Mouse (Mus musculus): ENCODE data around the gene Mybphl.

The Mybphl gene

DNA sequence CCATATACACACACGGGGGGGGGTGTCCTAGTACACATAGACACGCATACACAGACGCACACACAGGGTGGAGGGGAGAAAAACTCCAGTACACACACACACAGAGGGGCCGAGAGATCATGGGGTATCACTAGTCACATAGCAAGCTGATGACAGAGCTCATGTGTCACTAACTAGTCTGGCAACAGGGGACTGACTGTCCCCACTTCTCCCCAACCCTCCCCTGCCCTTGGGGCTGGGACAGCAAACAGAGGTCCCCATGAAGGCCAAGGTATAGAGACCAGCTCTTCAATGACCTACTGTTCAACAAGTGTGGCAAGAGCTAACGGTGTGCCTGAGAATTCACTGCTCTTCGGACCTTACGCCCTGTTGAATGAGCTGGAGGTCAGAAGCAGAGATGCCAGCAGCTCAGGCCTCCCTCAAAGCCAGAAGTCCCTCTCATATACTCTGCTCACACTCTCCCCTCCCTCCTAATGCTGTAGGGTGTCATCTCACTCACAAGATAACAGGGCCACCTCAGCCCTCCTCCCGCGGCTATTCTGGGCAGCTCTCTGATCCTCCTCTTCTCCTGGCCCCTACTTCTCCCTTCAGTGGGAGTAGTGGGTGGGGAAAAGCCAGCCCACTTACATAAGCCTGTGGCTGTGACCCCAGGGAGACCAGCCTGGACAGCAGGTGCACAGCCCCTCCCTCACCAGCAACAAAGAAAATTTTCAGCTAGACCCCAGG is at the start of gene Mybphl:
Gene Mybphl, plus strand, starts transcription at position 642 of the 726 bp plus-strand sequence.
- DNase-seq, result no peak

DNA sequence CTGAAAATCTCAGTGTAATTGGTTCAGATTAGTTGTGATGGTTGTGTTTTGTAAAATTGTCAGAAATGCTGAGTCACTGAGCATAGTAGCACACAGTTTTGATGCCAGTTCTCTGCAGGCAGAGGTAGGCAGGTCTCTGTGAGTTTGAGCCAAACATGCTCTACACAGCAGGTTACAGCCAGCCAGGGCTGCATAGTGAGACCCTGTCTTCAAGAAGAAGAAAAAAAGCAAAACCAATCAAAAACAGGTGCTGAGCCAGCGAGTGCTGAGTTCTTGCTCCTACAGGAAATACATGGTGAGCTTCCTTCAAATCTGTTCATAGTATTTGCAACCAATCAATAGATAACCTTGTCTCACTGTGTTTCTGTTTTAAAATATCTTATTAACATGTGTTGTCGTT is 46.2 kb upstream of the Mybphl start:
- no peak for DNase-seq

DNA sequence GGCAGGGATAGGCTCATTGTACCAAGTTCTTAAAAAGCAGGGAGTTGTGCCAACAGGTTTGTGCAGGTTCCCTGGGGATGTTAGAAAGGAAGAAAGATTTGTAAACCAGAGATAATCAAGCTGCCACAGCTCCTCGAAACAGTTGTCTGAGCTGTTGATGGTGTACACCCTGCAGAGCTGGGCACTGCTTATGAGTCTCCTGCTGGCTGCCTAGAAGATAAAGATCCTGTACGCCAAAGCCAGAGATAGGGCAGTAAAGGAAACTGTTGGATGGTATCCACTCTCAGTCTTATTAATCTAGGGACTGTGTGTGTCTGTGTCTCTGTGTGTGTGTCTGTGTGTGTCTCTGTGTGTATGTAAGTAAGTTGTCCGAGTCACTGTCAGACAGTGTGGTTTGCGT is 43.0 kb upstream of the Mybphl start:
- no peak for DNase-seq

DNA sequence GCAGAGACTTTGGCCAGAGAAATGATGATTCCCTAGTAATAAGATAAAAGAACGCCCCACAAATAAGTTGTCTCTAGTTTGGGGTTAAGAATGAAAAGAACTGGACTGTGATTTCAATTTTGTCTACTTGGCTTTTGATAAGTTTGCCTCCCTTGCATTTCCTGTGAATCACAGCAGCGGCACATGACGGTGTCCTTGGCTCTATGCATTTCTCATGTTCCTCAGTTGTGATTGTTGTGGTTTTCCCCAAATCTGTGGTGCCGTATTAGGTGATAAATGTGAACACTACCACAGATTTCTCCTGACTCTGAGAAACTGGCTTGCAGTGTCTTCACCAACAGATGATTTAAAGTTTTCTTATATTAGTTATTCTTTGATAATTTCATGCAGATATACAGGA is 42.6 kb upstream of the Mybphl start:
- no peak for DNase-seq

DNA sequence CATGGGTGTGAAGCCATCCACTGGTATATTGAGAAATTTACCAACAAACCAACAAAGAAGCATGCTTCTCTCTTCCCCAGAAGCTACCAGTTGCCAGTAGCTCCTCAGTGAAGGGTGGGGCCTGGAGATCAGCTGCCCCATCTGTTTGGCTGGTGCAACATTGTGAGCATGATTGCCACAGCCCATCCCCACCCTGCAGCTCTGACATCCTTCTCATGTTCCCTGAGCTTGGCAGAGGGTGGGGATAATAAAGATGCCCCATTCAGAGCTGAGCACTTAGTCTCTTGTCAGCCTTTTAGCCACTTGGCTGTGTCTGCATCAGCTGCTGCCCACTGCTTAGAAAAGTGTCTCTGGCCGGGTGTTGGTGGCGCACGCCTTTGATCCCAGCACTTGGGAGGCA is 41.7 kb upstream of the Mybphl start:
- no peak for DNase-seq

DNA sequence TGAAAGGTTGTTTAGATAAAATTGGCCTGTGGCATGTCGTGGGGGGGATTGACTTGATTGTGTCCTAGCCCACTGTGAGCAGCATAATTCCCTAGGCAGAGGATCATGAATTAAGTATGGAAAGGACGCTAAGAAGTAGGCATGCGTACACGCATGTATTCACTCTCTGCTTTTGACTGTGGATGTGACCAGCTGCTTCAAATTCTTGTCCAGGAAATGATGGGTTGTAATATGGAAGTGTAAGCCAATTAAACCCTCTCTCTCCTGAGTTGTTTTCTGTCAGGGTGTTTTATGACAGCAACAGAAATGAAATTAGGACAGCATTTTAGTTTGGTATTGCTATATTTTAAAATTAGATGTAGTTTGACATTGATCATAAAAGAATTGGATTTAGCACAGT is 39.9 kb upstream of the Mybphl start:
- no peak for DNase-seq

DNA sequence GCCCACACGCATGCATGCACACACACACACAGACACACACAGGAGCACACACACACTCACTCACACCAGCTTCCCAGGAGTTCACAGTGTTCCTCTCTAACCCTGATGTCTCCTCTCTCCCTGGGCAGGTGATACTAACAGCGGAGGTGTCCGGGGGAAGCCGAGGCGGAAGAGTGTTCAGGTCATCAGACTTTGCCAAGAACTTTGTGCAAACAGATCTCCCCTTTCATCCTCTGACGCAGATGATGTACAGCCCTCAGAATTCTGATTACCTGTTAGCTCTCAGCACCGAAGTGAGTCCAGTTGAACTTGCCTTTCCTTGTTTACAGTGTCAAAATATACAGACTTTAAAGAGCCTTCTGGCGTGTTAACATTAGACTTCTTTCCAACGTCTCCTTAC is 39.2 kb upstream of the Mybphl start:
- no peak for DNase-seq

DNA sequence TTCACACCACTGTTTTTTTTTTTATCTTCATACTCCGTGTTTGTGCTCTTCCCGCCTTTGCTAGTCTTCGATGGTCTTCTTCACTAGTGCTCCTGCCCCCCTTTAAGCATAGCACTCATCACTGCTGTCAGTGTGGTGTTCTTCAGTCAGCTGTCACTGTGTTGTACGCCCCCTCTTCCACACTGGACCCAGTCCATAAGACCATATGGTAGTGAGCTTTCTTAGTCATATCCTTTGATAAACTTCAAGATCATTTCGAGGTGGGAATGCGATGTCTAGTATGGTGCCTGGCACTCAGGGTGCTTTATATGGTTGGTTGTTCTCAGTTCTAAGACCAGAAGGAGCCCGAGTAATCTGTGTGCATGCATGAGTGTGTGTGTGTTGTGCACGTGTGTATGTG is 37.4 kb upstream of the Mybphl start:
- peak; percentile 62 for DNase-seq

DNA sequence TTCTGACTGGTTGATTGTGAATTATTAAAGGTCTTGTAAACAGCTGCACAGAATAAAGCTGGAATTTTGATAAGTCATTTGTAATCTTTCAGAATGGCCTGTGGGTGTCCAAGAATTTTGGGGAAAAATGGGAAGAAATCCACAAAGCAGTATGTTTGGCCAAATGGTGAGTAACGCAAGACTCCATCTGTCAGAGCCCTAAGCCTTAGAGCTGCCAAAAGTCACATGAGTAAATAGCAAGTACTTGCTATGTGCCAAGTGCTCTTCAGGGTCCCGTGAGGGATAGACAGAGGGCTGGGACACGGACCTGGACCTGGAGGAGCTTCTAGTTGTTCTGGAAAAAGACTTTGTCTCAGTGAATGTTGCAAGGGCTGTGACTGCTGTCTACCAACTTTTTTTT is 36.8 kb upstream of the Mybphl start:
- DNase-seq, result no peak

DNA sequence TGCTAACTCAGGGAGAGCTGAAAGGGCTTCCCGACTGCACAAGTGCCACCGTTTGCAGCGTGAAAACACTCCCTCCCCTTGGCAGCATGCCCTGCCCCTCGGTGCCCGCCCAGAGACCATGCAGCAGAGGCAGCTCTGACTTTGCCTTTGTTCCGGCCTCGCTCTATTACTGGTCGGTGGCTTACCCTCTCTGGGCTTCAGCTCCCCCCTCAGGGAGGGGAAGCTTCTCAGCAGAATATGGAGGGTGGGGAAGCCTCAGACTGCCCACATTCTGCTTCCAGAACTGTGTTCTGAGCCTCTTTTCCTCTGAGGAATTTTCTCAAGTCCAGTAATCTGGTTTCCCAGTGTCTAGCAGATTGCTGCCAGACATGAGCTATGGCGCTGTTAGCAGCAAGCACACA is 36.3 kb upstream of the Mybphl start:
- DNase-seq, result peak; percentile 67

DNA sequence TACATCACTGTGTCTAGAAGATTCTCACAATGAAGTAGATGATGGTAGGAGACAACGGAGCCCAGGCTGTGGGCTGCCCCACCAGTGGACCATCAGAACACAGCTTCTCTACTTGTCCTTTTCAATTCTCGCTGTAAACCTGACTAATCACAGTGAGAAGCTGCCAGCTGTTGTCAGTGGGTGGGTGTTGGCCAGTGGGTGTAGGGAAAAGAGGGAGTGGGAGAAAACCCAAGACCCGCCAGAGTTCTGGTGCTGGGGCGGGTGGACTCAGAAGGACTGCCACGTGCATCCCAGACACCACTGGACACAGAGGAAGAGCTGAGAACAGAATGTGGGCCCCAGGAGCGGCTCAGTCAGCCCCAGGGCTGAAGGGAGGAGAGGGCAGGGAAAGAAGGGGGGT is 33.9 kb upstream of the Mybphl start:
- DNase-seq, result peak; percentile 67

DNA sequence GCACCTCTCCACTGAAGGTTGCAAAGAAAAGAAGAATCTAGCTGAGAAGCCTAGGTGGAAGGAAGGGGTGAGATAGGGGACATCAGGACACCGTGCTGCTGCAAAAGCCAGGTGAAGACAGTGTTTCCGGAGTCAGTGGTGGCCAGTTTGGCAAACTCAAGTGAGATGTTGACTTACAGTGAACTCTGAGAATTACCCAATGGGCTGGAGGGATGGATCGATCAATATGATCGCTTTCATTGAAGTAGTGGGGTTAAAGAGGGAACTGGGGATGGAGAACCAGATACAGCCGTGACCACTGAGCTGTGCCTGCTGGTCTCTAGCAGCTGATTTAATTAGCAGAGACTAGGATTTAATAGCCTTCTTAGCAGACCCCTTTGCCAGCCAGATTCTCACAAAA is 27.8 kb upstream of the Mybphl start:
- DNase-seq, result no peak

DNA sequence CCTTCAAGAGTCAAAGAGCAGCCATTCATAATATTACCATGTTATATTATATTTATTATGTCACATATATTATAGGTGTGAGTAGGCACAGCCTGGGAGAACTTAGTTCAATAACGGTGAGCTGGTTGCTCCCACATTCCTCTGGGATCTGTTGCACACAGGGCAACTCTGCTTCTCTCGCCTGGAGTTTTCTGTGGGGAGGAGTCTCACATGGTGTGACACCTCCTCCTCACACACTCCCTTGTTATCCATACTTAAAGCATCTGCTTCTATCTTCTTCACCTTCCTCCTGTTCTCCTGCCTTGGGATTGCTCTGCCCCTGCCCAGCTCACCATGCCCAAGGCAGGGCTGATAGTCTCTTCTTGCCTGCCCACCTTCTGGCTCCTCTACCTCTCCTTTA is 23.7 kb upstream of the Mybphl start:
- DNase-seq, result peak; percentile 50

DNA sequence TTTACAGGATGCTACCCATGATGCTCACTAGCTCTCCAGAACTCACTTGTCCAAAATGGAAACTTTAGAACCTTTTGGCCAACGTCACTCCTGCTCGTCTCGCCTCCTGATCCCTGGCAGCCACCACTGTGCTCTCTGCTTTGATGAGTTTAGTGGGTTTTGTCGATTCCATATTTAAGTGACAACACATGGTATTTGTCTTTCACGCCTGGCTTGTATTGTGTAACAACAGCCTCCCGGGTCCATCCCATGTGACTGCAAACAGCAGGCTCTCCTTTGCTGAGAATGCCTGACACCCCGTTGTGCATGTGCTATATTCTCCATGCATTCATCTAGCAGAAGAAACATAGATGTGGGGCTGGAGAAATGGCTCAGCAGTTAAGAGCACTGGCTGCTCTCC is 22.5 kb upstream of the Mybphl start:
- DNase-seq, result no peak

DNA sequence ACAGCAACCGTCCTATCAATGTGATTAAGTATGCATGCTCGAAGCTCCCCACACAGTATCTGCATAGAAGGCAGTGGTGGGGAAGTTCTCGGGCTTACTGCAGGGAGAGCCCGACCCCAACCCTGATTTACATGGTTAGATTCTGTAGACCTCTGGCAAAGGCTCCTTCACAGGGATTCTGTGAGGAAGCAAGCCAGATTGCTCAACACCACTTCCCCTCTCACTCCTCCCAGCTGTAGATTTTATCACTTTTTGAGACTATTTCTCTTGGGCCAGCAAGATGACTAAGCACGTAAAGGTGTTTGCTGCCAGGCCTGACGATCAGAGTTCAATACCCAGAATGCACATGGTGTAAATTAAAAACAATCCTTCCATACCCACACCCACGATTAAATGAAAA is 18.9 kb upstream of the Mybphl start:
- no peak for DNase-seq

DNA sequence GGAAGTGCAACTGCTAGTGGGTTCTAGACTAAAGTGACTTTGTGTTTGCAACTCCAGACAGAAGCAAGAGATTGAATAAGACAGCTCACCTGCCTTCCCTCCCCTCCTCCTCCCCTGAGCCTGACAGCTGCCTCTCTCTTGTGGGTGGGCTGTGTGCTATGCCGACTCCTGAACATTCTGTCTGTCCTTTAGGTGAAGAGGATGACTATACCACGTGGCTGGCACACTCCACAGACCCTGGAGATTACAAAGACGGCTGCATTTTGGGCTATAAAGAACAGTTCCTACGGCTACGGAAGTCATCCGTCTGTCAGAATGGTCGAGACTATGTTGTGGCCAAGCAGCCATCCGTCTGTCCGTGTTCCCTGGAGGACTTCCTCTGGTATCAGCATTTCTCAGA is 16.3 kb upstream of the Mybphl start:
- DNase-seq, result no peak

DNA sequence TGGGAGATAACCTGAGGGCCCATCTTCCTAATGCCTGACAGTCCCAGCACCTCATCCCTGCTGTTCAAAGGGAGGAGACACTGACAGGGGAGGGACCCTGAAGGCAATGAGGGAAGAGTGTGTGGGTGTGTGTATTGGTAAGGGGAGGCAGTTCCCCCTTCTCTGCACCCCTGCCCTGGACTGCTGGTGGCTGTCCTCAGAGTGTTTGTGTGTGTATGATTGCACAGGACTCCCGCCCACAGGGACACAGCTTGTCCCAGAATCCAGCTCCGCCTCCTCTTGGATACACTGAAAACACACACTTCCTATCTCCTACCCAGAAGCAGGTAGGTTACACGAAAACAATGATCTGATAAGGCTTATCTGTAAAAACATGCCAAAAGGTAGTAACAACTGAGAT is 9.5 kb upstream of the Mybphl start:
- no peak for DNase-seq

DNA sequence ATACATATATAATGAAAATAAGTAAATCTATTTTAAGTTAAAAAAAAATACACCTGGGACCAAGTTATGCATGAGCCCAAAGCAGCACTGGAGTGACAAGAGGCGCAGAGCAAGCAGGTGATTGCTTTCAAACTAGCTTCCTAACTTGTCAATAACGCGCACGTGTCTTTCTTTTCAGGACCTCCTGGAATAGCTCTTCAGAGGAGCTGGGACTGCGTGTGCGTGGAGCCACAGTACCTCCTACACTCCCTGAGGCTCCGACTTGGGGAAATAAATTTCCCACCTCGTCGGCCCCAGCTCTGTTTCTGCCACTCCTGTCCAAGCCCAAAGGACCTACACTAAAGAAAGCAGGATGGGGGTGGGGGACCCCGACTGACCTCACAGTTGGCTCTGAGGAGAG is 7.7 kb upstream of the Mybphl start:
- DNase-seq, result peak; percentile 57

DNA sequence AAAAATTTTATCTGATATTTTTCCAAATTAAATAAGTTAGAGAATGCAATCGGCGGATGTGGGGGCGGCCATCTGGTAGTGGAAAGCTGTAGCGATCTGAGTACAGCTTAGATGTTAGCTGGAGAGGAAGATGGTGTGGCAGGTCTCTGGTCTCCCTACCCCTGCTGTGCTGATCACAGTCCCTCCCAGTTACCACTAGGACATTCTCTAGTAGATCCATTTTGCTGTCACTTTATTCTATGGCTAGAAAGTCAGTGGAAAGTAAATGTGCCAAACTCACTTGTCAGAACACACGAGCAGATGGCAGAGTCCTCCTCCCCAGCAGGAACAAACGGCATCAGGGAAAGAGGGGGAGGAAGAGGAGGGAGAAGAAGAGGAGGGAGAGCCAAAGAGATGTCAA is 6.3 kb upstream of the Mybphl start:
- DNase-seq, result peak; percentile 81

DNA sequence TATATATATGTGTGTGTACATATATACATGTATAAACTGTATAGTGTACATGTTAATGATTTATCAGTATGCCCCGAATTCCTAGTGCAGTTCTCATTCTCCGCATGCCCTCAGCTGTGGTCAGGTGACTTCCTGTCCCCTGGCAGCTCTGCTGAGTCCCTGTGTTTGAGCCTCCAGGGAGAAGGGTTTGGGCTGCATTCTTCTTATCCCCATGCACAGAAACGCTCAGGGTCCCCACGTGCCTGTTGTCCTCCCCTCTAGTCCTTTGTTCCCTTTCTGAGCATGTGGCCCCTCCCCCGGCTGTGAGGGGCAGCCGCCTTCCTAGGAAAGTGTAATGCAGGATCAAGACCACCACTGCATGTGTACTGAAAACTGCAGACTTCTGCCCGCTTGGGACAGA is 3.8 kb upstream of the Mybphl start:
- DNase-seq, result no peak

DNA sequence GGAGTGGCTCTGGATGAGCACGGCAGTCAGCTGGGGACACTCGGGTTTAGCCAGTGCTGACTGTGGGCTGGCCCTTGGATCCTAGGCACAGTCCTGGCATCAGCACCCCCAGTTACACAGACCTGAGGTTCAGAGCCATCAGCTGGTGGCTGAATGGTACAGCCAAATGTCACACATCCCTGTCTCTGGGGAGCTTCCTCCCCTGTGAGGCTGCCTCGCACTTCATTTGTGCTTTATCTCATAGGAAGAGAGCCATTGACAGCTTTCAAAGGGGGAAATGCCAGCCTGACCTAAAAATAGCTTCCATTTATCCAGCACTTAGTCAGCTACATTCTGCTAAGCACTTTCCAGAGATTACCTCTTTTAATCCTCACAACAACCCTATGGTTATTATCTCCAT is 1.1 kb upstream of the Mybphl start:
- no peak for DNase-seq

DNA sequence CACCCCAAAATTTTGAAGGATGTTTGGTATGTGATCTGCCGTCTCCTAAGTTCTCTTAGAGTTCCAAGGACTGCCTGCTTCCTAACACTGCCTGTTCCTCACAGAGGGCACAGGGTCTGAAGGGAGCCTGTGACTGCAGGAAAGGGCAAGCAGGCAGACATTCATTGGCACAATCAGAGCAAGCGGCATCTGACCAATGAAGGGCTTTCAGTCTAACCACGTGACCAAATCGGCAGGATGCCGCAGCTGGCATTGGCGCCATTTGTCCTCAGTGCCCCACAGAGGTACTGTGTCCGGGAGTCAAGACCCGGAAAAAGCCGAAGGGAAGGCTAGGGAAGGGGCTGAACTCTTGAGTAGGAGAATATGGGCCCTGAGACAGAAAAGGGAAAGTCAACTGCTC is 2.5 kb downstream of the Mybphl start:
- DNase-seq, result no peak

DNA sequence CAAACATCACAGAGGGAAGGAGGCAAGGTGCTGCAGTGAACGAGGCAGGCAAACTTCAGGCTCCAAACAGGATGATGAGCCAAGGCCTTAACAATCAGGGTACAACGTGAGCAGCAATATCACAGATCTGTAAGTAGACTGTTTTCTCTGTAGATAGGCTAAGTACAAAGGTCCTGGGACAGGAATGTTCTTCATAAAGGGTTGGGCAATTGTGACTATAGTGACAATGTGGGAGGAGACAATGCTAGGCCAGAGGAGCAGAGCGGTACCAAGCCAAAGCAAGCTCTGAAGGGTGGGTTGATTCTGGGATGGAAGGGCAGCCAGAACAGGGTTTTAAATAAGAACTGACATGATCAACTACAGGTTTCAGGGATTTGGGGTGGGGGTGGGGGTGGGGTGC is 3.1 kb downstream of the Mybphl start:
- no peak for DNase-seq

DNA sequence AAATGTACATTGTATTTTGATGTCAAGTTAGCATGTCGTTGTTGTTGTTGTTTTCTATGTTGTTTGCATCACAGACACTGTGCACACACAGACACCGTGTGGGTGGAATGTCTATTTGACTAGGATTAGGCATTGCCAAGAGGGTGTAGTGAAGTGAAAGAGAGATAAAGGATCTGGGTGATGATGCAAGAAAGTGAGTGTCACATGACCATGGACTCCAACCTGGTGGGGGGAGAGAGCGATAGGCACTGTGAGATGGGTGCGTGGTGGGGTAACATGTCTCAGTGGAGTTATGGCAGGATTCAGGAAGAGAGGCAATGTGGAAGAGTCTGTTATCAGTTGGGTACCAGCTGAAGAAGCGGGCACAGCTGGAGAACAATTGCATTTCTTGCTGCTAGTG is 4.0 kb downstream of the Mybphl start:
- no peak for DNase-seq

DNA sequence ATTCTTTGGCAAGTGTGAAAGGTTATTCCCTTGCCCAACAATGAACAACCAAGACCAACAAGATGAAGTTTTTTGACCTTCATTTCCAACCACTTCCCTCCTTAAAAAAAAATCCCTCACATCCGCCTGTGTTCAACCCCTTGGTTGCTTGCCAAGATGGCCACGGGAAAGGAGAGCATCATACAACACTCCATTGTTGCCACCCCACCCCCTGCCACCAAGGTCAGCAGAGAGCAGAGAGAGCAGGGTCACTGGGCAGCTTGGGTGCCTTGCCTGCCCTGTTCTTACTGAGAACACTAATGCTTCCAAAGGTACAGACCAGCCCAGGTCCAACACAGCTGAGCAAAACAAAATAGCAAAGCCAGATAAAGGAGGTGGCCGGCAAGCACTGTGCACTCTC is 7.6 kb downstream of the Mybphl start:
- DNase-seq, result no peak

DNA sequence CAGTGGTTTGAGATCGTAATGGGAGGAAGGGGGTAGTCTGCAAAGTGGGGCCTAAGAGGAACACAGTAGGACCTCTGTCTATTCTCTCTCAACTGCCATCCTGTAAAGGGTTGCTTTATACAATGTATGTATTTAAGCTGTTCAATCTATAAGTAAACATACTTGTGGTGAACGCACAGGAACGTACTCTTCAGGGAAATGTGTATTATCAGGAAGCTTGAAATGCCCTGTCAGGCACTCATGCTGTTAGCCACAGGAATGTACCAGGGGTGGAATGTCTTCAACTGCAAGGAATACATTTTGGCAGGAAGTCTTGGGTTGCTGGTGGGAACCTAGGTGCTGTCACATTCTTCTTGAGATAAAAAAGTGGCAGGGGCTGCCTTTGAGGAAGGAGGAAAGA is 8.0 kb downstream of the Mybphl start:
- no peak for DNase-seq

Measured in right cerebral cortex, adult 18-20 months (tissue).